Mouse (Mus musculus) MEL (cell line): Measurements from ENCODE around the gene Tex44. TPM values are rescaled to one million over a fixed set of nuclear protein-coding genes. Genes with fewer than 3 reads are reported as not detected.

Experiments
- DNase-seq: peaks from one replicate; pipeline ENCODE4 v3.0.0; 2011; ENCODE audit warnings: low read depth, low spot score
- H3K27ac ChIP-seq: 2 replicates; pipeline ENCODE4 v1.5.1; 2012; ENCODE audit warnings: low read depth, mild to moderate bottlenecking, control low read depth, low read length, moderate library complexity; ENCODE audit not compliant: control insufficient read depth
- H3K27me3 ChIP-seq, 2 experiments: fragments of 150-350 bp in 1 of 2; sonication (generic) in 1 of 2; 2 replicates each; pipeline ENCODE4 v1.6.1; 2012; ENCODE audit warnings: low read length in 2 of 2, mild to moderate bottlenecking in 2 of 2, improper control_type of control experiment in 1 of 2, moderate library complexity in 1 of 2; ENCODE audit not compliant: insufficient read depth in 2 of 2, control insufficient read depth in 1 of 2
- H3K36me3 ChIP-seq, 2 experiments: 2 replicates each; pipeline ENCODE4 v1.6.1; 2012 to 2014; ENCODE audit warnings: low read length in 2 of 2, improper control_type of control experiment in 1 of 2, inconsistent platforms in 1 of 2, mild to moderate bottlenecking in 1 of 2; ENCODE audit not compliant: insufficient read depth in 2 of 2, control insufficient read depth in 1 of 2
- H3K4me1 ChIP-seq, 2 experiments: fragments of 150-350 bp in 1 of 2; sonication (generic) in 1 of 2; 2 replicates each; pipeline ENCODE4 v1.6.1; 2012; ENCODE audit warnings: low read length in 2 of 2, improper control_type of control experiment in 1 of 2, mild to moderate bottlenecking in 1 of 2; ENCODE audit not compliant: insufficient read depth in 2 of 2, control insufficient read depth in 1 of 2
- H3K4me3 ChIP-seq, 2 experiments: fragments of 150-350 bp in 1 of 2; sonication (generic) in 1 of 2; 2 replicates each; pipeline ENCODE4 v1.5.1; 2012; ENCODE audit warnings: low read depth in 2 of 2, low read length in 2 of 2, mild to moderate bottlenecking in 2 of 2, moderate library complexity in 2 of 2, control low read depth in 1 of 2, improper control_type of control experiment in 1 of 2; ENCODE audit not compliant: control insufficient read depth in 1 of 2, insufficient read depth in 1 of 2
- H3K79me2 ChIP-seq: 2 replicates; pipeline ENCODE4 v1.6.1; 2012; ENCODE audit warnings: mild to moderate bottlenecking, low read length, moderate library complexity; ENCODE audit not compliant: control insufficient read depth, poor library complexity, insufficient read depth
- H3K9ac ChIP-seq: 2 replicates; pipeline ENCODE4 v1.6.1; 2012; ENCODE audit warnings: low read depth, mild to moderate bottlenecking, control low read depth, low read length, moderate library complexity; ENCODE audit not compliant: control insufficient read depth, poor library complexity, severe bottlenecking
- H3K9me3 ChIP-seq: fragments of 150-350 bp; sonication (generic); replicated peaks from 2 replicates; pipeline ENCODE4 v1.6.1; 2012; ENCODE audit warnings: mild to moderate bottlenecking, low read length, improper control_type of control experiment, moderate library complexity; ENCODE audit not compliant: insufficient read depth
- CHD1 ChIP-seq: IDR thresholded peaks from 2 replicates; pipeline ENCODE4 v1.6.1; 2012; ENCODE audit warnings: low read depth, mild to moderate bottlenecking, inconsistent platforms, low read length, improper control_type of control experiment
- EP300 ChIP-seq, 2 experiments: IDR thresholded peaks; 2 replicates each; pipeline ENCODE4 v1.6.1; 2011; ENCODE audit warnings: improper control_type of control experiment in 2 of 2, low read length in 2 of 2, low read depth in 1 of 2, mild to moderate bottlenecking in 1 of 2
- ETS1 ChIP-seq: IDR thresholded peaks from 2 replicates; pipeline ENCODE4 v1.6.1; 2012; ENCODE audit warnings: low read depth, mild to moderate bottlenecking, inconsistent platforms, low read length, improper control_type of control experiment, moderate library complexity
- GATA1 ChIP-seq: IDR thresholded peaks from 2 replicates; pipeline ENCODE4 v1.6.1; 2011; ENCODE audit warnings: low read depth, low read length, improper control_type of control experiment
- JUND ChIP-seq: IDR thresholded peaks from 2 replicates; pipeline ENCODE4 v1.6.1; 2011; ENCODE audit warnings: low read depth, mild to moderate bottlenecking, improper control_type of control experiment, low read length
- MAFK ChIP-seq: IDR thresholded peaks from 2 replicates; pipeline ENCODE4 v1.6.1; 2011; ENCODE audit warnings: low read depth, mild to moderate bottlenecking, low read length, improper control_type of control experiment, borderline replicate concordance
- MAZ ChIP-seq: IDR thresholded peaks from 2 replicates; pipeline ENCODE4 v1.6.1; 2012; ENCODE audit warnings: low read depth, mild to moderate bottlenecking, inconsistent platforms, low read length, improper control_type of control experiment
- MYC ChIP-seq: IDR thresholded peaks from 2 replicates; pipeline ENCODE4 v1.6.1; 2011; ENCODE audit warnings: low read depth, mild to moderate bottlenecking, low read length, improper control_type of control experiment, moderate library complexity
- TBP ChIP-seq: IDR thresholded peaks from 2 replicates; pipeline ENCODE4 v1.8.0; 2011; ENCODE audit warnings: low read depth, low read length, improper control_type of control experiment
- TCF12 ChIP-seq: IDR thresholded peaks from 2 replicates; pipeline ENCODE4 v1.6.1; 2014; ENCODE audit warnings: low read depth, mild to moderate bottlenecking, inconsistent platforms, low read length, improper control_type of control experiment, moderate library complexity
- USF1 ChIP-seq: IDR thresholded peaks from 2 replicates; pipeline ENCODE4 v1.6.1; 2014; ENCODE audit warnings: low read depth, mild to moderate bottlenecking, inconsistent platforms, low read length, improper control_type of control experiment, moderate library complexity
- USF2 ChIP-seq, 2 experiments: IDR thresholded peaks; 2 replicates each; pipeline ENCODE4 v1.6.1; 2011 to 2012; ENCODE audit warnings: improper control_type of control experiment in 2 of 2, low read length in 2 of 2, borderline replicate concordance in 1 of 2, inconsistent platforms in 1 of 2, low read depth in 1 of 2, mild to moderate bottlenecking in 1 of 2; ENCODE audit not compliant: insufficient read depth in 1 of 2
- ZKSCAN1 ChIP-seq: IDR thresholded peaks from 2 replicates; pipeline ENCODE4 v1.6.1; 2012; ENCODE audit warnings: low read depth, mild to moderate bottlenecking, inconsistent platforms, low read length, improper control_type of control experiment, moderate library complexity
- ZNF384 ChIP-seq: IDR thresholded peaks from 2 replicates; pipeline ENCODE4 v1.6.1; 2012; ENCODE audit warnings: low read depth, mild to moderate bottlenecking, inconsistent platforms, low read length, improper control_type of control experiment
- polyA plus RNA-seq, 2 experiments: library from polyadenylated mRNA; stranded (reverse) in 1 of 2; unstranded in 1 of 2; fragments of >175 nt in 1 of 2; fragments of >200 nt in 1 of 2; gene quantifications; 2 replicates each; pipeline versions ENCODE4 v1.2.1 to v1.2.4; 2012; ENCODE audit warnings: low replicate concordance in 2 of 2, low read depth in 1 of 2; ENCODE audit not compliant: insufficient read length in 2 of 2, insufficient read depth in 1 of 2, missing spikeins in 1 of 2
- total RNA-seq: library from RNA; depleted of rRNA; stranded (reverse); fragments of 300-350 nt; gene quantifications from 2 replicates; pipeline ENCODE4 v1.2.3, GENCODE M21; 2012

The Tex44 gene
- total and polyA plus RNA-seq, 3 experiments = not detected

GRCm38 (mm10) chr1:86437219-86438013 lies 11.3 kb downstream of the Tex44 start:
- Histone ChIP-seq H3K27ac (peak overlapping the region; percentile 54), H3K27me3 (no peaks in the 10 kb centered on the region), H3K36me3 (peaks cover 0 to 49% of the 10 kb centered on the region in 2 experiments; a peak in 2 of 4 replicates), H3K9ac (peak overlapping the region; percentile 39), H3K79me2 (peaks cover 8% of the 10 kb centered on the region; the same call in 1 of the 2 replicates), H3K4me3 (peak overlapping the region; percentile 11 to 31), H3K9me3 (no peaks in the 10 kb centered on the region), H3K4me1 (peaks cover 14 to 67% of the 10 kb centered on the region in 2 experiments)
- TF ChIP-seq ZKSCAN1 = peak; percentile 7; the same call in 1 of the 2 replicates
- TF ChIP-seq ZNF384 = peak; percentile 80
- TF ChIP-seq CHD1 = no peak
- no peak for TF ChIP-seq USF2 (IDR thresholded peaks at IDR 0.05; ENCODE audit: borderline replicate concordance in 1 of 2, insufficient read depth in 1 of 2, low read depth in 1 of 2, low read length in 2 of 2)
- no peak for TF ChIP-seq MAFK
- TF ChIP-seq GATA1 = 0 out of 2 replicates have a peak, but pooled peaks have one; percentile 34
- no peak for TF ChIP-seq JUND
- no peak for TF ChIP-seq MYC
- no peak for TF ChIP-seq TCF12
- 0 out of 4 replicates have a peak, but pooled peaks of 1 of the 2 experiments have one; percentile 10 for TF ChIP-seq EP300 (IDR thresholded peaks at IDR 0.05; ENCODE audit: low read depth in 1 of 2, low read length in 2 of 2)
- 0 out of 2 replicates have a peak, but pooled peaks have one; percentile 45 for TF ChIP-seq MAZ
- DNase-seq = peak; percentile 72

- peaks cover 14% of the 10 kb centered on the region; the same call in 1 of the 2 replicates for H3K79me2 ChIP-seq
- peak overlapping the region in 1 of 2 experiments; percentile 11; a peak in 1 of 4 replicates for H3K4me3 ChIP-seq
- TF ChIP-seq ETS1 (peak; percentile 64; the same call in 1 of the 2 replicates), USF1 (peak; percentile 43; the same call in 1 of the 2 replicates), CHD1 (no peak), TBP (0 out of 2 replicates have a peak, but pooled peaks have one; percentile 25)
- H3K27me3 ChIP-seq = no peaks in the 10 kb centered on the region
- peak overlapping the region; percentile 39 for H3K9ac ChIP-seq
- H3K27ac ChIP-seq = peak overlapping the region; percentile 54
- peaks cover 0 to 47% of the 10 kb centered on the region in 2 experiments; a peak in 2 of 4 replicates for H3K36me3 ChIP-seq
- no peak for DNase-seq
- H3K9me3 ChIP-seq = no peaks in the 10 kb centered on the region
- H3K4me1 ChIP-seq = peaks cover 14 to 61% of the 10 kb centered on the region in 2 experiments
Observed at GRCm38 (mm10) chr1:86438014-86438319, 11.8 kb downstream of the Tex44 start.
